Comparison of ENCODE assay signal across 9 mouse cellular contexts in the genomic region with DNA sequence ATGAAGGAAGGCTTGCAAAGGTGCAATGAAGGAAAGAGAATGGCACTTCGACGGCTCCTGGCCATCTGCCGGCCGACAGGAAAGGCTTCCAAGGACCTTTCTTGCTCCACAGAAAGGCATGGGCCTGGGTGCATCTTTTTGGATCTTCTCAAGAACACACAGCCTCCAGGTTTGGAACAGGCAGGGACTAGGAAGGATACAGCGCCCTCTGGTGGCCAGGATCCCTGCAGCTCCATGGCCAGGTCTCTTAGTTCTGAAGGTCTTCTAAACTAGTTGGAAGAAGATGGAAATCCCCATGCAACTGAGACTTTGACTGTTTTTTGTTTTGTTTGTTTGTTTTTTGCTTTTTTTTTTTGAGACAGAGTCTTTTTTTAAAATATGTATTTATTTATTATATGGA. TPM values are rescaled to one million over a fixed set of nuclear protein-coding genes. Genes with fewer than 3 reads are reported as not detected.
DNase-seq lines count a peak whose midpoint lies in the region; ATAC-seq and TF ChIP-seq lines count a peak whose summit lies in the region.
"Had no signal": no experiment of that assay in that cellular context is flagged by ENCODE, and none has a peak within 500 bp of the region (broad histone marks: within the 10 kb centered on the region; RNA-seq: fewer than 3 reads in every experiment).

No protein-coding gene starts in this region.

- no peaks in the 10 kb centered on the region for H3K9me3 ChIP-seq in ES-E14 (ENCODE audit: control insufficient read depth, insufficient read depth, low read depth, low read length)
- H3K9me3 ChIP-seq: limb, embryonic 15.5 days had no signal

- no peak overlapping the region for H3K4me3 ChIP-seq in ES-E14 (ENCODE audit: insufficient read depth in 1 of 2, low read depth in 1 of 2, low read length in 2 of 2, poor library complexity in 1 of 2, severe bottlenecking in 1 of 2)
- H3K4me3 ChIP-seq: limb, embryonic 15.5 days had no signal

- H3K27ac ChIP-seq in ES-E14 (ENCODE audit: insufficient read depth, low read depth, low read length, poor library complexity, severe bottlenecking) = no peak overlapping the region
- H3K27ac ChIP-seq: limb, embryonic 15.5 days had no signal

- ATAC-seq in granulocyte monocyte progenitor cell, adult 5-6 weeks (replicated peaks; ENCODE audit: poor library complexity, severe bottlenecking) = no peak

- in situ Hi-C loops in ES-E14 (cut with MboI; ENCODE audit: low sequenced_read_pairs in 2 of 2, unreplicated experiment in 2 of 2) = no loop called here

- H3K36me3 ChIP-seq in ES-E14 (ENCODE audit: control insufficient read depth, insufficient read depth, low read length, poor library complexity, severe bottlenecking) = no peaks in the 10 kb centered on the region
- H3K36me3 ChIP-seq: limb, embryonic 15.5 days had no signal

- DNase-seq in A20 (ENCODE audit: low read depth, low spot score) (peak; percentile 82), ES-E14 (ENCODE audit: low read depth, low spot score) (peak; percentile 86)
- DNase-seq in cerebellum, adult 11-12 months = peak; percentile 75
- DNase-seq in gastrocnemius, adult 18-20 months (ENCODE audit: low spot score) = peak; percentile 87
- DNase-seq in layer of hippocampus, adult 11-12 months (ENCODE audit: low spot score) = peak; percentile 92
- DNase-seq in lung, postnatal 10 days = peak; percentile 91
- peak; percentile 76 for DNase-seq in skeletal muscle tissue, adult 2 months (ENCODE audit: low read depth, low spot score)

- H3K9ac ChIP-seq in ES-E14 (ENCODE audit: insufficient read depth, low read depth, low read length, poor library complexity, severe bottlenecking) = no peak overlapping the region
- H3K9ac ChIP-seq: limb, embryonic 15.5 days had no signal

- peaks cover 0 to 4% of the 10 kb centered on the region in 2 experiments; a peak in 1 of 4 replicates for H3K4me1 ChIP-seq in ES-E14 (ENCODE audit: control insufficient read depth in 2 of 2, insufficient read depth in 2 of 2, low read length in 2 of 2, poor library complexity in 1 of 2)

TF ChIP-seq in ES-E14, 5 proteins besides CTCF, POLR2A, EP300 and RAD21:
- TF ChIP-seq MAFK (IDR thresholded peaks at IDR 0.05; ENCODE audit: insufficient read depth, low read depth, low read length) (no peak), HCFC1 (IDR thresholded peaks at IDR 0.05; ENCODE audit: borderline replicate concordance, insufficient read depth, low read length) (no peak), ZC3H11A (IDR thresholded peaks at IDR 0.05; ENCODE audit: borderline replicate concordance, low read depth, low read length) (peak; percentile 60; the same call in 1 of the 2 replicates)

RNA-seq across cellular contexts. Expression of a gene that starts 3.5 kb away (rescaled TPM):
- 46.7 and 58.2 TPM in 2 replicates for total RNA-seq in ES-E14 (2012; rRNA removed)
- 100 to 1,000 TPM; 450 to 533 TPM for total RNA-seq in gastrocnemius, adult 18-20 months (2021)
- 10.2 and 23.3 TPM in 2 replicates for total RNA-seq in granulocyte monocyte progenitor cell, adult 5-6 weeks (2014; fragmentation: Nextera tagmentation)
- total RNA-seq in granulocyte monocyte progenitor cell, adult 5-6 weeks (2017) = 4.1 and 5.7 TPM in 2 replicates

RNA-seq across cellular contexts. Expression of a gene that starts 12.1 kb away (rescaled TPM):
- 0.98 and 1.7 TPM in 2 replicates for total RNA-seq in ES-E14 (2012; rRNA removed)
- total RNA-seq in gastrocnemius, adult 18-20 months (2021) = 1 to 10 TPM in 1 of 2 experiments, under 1 TPM in 1; 0.93 to 1.0 TPM
- total RNA-seq in granulocyte monocyte progenitor cell, adult 5-6 weeks (2014; fragmentation: Nextera tagmentation) = 26.2 and 59.4 TPM in 2 replicates
- 32.7 and 40.6 TPM in 2 replicates for total RNA-seq in granulocyte monocyte progenitor cell, adult 5-6 weeks (2017)

RNA-seq across cellular contexts. Expression of a gene that starts 19.5 kb away (rescaled TPM):
- 85.9 and 120 TPM in 2 replicates for total RNA-seq in ES-E14 (2012; rRNA removed)
- total RNA-seq in gastrocnemius, adult 18-20 months (2021) = 10 to 100 TPM in 1 of 2 experiments, 1 to 10 TPM in 1; 9.1 to 12.0 TPM
- total RNA-seq in granulocyte monocyte progenitor cell, adult 5-6 weeks (2014; fragmentation: Nextera tagmentation) = 54.4 and 69.5 TPM in 2 replicates
- total RNA-seq in granulocyte monocyte progenitor cell, adult 5-6 weeks (2017) = 73.7 and 81.8 TPM in 2 replicates

RNA-seq across cellular contexts. Expression of a gene that starts 29.0 kb away (rescaled TPM):
- 77.0 and 83.8 TPM in 2 replicates for total RNA-seq in ES-E14 (2012; rRNA removed)
- 1 to 10 TPM; 4.0 to 6.2 TPM for total RNA-seq in gastrocnemius, adult 18-20 months (2021)
- total RNA-seq in granulocyte monocyte progenitor cell, adult 5-6 weeks (2014; fragmentation: Nextera tagmentation) = 0.19 and 1.4 TPM in 2 replicates
- 1.6 and 1.9 TPM in 2 replicates for total RNA-seq in granulocyte monocyte progenitor cell, adult 5-6 weeks (2017)

RNA-seq across cellular contexts. Expression of a gene that starts 52.9 kb away (rescaled TPM):
- 2.5 and 5.8 TPM in 2 replicates for total RNA-seq in ES-E14 (2012; rRNA removed)
- under 1 TPM in 1 of 2 experiments, not detected in 1; 0.21 TPM for total RNA-seq in gastrocnemius, adult 18-20 months (2021)
- total RNA-seq in granulocyte monocyte progenitor cell, adult 5-6 weeks (2014; fragmentation: Nextera tagmentation) = 1.9 TPM in 1 of 2 replicates, not detected in the other
- total RNA-seq in granulocyte monocyte progenitor cell, adult 5-6 weeks (2017) = 1.6 TPM in 1 of 2 replicates, not detected in the other
